Mouse (Mus musculus): ENCODE results near the gene Neurod2.

Neurod2 gene

GRCm38 (mm10) chr11:98332186-98332585 lies 2.7 kb upstream of the Neurod2 start:
- DNase-seq (ENCODE audit: low spot score), result no peak

DNA sequence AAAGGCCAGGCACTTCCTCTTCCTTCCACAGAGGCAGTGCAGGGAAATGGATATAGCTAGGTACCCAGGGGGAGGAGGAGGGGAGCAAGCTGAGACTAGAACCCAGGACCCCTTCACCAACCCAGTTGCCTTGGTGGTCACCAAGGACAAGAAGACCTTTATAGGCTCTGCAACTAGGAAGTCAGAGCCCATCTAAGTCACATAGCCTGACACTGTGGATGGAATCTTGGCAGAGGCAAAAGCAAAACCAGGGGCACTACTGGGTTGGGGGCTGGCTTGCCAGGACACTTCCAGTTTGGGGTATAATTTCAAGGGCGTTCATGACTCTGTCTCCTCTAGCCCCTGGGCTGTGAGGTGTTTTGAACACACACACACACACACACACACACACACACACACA lies 2.0 kb upstream of the Neurod2 start:
- no peak for DNase-seq (ENCODE audit: low spot score)

DNA sequence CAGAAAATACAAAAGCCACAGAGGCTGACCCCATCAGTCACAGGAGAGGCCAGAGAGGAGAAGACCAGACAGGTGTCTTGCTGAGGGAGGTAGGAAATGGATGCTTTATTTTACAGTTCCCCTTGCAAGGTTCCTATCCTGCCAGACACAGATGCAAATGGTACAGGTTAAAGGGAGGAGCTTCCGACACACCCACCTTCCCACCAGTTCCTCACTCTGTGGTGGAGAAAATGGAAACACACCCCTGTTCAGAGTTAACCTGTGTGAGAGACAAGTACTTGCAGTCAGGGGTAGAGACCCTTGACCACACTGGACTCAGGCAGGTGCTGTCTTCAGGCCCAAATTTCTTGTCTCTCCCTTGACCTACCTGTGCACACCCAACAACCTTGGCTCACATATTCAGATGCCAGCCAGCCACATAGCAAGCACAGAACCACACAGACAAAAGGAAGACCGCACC lies 1.3 kb upstream of the Neurod2 start:
- no peak for DNase-seq (ENCODE audit: low spot score)

DNA sequence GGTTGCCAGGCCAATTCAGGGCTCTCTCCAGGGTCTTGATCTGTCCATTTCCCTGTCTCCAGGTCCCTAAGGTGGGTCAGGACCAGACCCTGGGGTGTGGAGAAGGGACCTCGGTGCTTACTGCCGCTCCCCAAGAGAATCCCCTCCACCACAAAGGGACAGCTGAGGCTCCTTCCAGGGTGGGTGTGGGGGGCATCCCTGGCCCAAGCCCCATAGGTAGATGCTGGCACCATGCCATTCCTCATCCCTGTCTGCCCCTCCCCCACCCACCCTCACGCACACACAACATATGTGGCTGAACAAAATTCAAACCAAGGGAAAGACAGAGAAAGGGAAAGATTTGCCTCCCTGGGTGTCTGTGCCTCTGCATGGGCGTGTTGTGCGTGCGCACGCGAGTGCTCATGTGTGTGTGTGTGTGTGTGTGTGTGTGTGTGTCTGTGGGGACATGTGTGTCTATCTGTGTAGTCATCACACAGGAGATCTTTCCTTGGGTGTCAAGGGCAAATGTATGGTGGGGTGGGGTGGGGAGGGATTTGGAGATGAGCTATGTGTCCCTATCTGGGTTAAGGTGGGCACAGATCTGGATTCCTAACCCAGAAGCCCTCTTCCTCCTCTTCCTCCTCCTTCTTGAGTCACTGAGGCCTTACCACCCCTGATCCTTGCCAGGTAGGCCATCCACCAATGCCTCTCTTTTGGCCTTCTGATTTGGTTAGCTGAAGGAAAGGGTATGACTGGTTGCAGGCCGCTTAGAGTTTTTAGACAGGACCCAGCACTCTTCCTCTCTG lies 704 bp upstream of the Neurod2 start:
- DNase-seq (ENCODE audit: low spot score), result no peak

GRCm38 (mm10) chr11:98328371-98329069 lies 928 bp downstream of the Neurod2 start:
- DNase-seq (ENCODE audit: low spot score), result no peak

- no peak for DNase-seq (ENCODE audit: low spot score)
Measured at GRCm38 (mm10) chr11:98328031-98328370, 1.4 kb downstream of the Neurod2 start.

- DNase-seq (ENCODE audit: low spot score), result no peak
Measured at GRCm38 (mm10) chr11:98327136-98328030, 2.1 kb downstream of the Neurod2 start.

DNA sequence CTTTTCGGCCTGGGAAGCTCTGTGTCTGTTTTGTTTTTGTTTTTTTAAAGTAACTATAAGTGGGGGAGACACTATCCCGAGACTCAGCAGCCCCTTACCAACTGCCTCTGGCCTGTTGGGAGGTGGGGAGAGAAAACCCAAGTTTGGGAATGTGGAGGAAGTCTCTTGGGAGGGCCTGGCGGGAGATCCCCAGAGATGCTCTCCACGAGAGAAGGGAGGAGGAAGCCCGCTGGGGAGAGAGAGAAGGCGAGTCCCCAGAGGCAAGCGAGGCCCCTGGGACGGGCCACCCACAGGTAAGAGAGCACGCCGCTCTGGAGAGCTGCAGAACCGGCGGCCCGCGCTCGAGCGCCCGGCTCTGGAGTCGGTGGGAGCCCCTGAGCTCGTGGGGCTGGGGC lies 2.7 kb downstream of the Neurod2 start:
- DNase-seq (ENCODE audit: low spot score), result no peak

GRCm38 (mm10) chr11:98325821-98326218 lies 3.6 kb downstream of the Neurod2 start:
- no peak for DNase-seq (ENCODE audit: low spot score)

DNA sequence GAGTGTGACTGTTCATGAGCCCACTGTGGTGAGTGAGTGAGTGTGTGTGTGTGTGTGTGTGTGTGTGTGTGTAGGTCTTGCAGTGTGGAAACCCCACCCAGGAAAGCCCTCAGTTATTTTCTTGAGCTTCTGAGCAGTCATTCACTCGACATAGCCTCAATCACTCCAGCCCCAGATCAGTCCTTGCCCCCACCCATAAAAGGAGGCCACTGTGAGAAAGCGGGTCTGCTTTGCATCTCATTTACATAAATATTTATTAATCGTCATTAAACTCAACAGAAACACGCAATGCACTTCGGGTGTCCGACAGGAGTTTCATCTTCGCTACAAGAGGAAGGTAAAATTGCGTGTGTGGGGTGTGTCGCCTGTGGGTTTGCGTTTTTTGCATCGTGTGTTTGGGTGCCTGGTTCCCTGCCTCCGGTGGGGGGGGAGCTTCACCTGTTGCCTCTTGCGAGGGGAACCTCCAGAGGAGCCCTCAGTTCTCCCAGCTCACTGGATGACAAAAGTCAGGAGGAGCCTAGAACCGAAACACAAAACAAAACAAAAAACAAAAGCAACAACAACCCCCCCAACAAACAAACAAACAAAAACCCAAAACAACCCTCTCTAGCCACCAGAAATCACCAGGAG lies 4.1 kb downstream of the Neurod2 start:
- no peak for DNase-seq (ENCODE audit: low spot score)

DNA sequence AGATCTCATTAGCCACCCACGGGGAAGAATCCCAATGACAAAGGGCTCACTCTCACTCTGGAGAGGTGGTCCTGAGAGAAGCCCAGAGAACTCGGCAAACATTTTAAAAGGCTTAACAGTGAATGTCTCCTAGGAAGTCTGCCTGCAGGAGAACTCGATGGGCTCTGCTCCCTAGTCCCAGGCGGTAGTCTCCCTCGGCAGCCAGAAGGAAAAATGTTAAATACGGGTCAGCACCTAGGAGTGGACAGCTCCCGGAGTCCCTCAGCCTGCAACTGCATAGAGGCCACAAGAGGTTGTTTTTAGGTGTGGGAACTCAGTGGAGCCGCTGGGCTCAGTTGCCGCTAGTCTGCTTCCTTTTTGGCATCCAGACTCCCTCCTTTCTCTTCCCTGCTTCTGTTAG lies 5.5 kb downstream of the Neurod2 start:
- DNase-seq (ENCODE audit: low spot score), result peak; percentile 22

DNA sequence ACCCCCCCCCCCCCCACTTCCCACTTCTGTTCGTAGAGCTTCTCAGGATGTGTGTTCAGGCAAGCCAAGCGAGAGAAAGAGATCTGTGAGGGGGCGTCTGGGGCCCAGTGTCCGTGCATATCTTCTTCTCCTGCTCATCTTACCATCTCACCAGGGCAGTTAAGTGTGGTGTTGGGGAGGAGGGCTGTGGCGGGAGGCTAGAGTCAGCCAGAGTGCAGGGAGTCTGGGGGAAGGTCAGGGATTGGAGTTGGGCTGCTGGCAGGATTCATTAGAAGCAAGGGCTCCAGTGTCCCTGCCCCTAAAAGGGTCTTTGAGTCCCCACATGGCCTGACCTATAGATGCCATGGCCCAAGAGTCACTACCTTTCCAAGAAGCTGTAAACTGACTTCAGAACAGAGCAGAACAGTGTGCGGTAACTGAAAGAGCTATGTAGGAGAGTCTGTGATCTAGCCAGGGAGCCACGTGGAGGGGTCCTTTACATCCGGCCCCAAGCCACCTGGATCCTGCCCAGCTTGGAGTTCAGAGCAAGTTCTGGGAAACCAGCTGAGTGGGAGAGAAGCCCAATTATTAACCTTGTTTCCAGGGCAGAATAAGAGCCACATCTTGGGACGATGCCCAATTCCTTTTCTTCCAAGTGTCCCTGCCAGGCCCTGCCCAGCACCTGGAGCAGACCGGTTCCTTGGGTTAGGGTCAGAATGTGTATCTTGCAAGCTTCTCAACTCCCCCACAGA lies 6.1 kb downstream of the Neurod2 start:
- no peak for DNase-seq (ENCODE audit: low spot score)

DNA sequence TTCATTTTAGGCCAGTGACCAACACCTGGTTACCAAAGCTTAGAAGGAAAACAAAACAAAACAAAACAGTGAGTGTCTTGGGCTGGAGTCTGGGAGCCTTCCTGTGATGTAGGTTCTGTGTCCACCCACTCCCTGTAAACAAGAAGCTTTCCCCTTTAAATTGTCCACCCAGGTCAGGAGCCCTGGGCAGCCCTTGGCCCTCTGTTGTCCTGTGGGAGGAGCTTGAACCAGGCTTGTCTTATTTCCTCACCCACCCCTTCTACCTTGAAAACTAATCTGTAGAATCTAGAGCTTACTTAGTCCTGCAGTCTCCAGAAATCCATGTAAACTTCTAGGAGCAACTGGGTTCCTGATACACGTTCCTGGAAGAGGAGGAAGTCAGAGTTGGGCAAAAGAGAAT lies 7.3 kb downstream of the Neurod2 start:
- no peak for DNase-seq (ENCODE audit: low spot score)

DNA sequence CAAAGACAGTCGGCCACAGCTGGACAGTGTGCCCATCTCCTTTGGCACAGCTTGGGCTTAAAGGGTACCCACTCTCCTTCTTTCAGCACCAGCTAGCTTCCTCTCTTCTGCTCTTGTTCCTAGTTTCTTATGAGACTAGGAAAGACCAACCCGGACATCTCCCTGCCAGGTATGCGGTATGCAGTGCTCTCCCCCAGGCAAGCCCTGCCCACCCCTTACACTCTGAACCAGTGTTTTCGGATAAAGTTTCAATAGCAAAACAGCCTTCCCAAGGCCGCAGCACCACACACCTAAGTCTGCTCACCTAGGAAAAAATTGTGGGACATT lies 7.8 kb downstream of the Neurod2 start:
- DNase-seq (ENCODE audit: low spot score), result no peak

DNA sequence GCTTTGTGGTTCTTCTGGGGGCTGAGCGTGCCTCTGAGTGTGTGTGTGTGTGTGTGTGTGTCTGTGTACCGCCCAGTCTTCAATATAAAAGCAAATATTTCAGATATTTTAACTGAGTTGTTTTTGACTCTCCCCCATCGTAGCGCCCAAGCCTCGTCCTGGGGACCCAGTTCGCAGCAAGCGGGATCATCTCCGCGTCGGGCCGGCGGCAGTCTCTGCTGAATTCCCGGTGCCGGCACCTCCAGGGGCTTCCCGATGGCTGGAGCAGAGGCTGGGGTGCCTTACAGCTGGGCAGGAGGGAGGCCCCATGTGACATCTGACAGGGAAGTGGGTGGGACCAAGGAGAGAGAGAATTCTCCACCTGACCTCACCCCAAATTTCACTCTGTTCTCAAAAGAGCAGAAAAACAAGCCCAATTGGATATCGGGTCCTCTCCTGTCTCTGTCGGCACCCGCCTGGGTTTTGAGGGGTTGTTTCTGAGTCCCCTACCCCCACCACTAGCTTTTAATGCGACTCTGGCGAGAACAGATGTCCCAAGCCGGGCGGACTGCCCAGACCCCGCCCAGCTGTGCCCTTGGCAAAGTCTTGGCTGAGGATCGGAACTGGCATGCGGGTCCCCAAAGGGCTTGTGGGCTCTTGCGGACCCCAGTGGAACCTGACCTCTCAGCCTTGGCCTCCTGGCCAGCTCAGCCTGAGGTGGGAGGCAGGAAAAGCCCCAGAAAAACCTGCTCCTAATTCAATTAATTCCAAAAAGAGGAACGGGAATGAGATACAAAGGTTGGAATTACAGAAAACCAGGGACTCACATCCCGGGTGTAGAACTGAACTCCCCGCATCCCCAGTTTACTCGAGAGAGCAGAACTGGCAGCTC lies 8.4 kb downstream of the Neurod2 start:
- no peak for DNase-seq (ENCODE audit: low spot score)

DNA sequence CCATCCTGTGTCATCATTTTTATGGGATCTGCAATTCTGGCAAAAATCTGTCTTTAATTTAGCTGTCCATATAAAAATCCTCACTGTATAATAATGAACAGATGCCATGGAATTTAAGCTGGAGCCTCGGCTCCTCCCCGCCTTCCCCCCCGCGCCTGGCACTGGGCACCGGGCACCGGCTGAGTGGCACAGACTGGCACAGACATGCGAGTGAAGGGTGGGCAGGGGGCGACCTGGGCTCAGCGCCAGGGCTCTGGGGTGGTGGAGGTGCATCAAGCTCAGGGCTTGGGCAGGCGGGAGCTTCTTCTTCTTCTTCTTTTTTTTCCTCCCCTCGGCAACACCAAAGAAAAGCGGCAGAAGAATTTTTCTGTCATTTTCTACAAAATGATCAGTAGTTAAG lies 9.1 kb downstream of the Neurod2 start:
- no peak for DNase-seq (ENCODE audit: low spot score)

GRCm38 (mm10) chr11:98319944-98320343 lies 9.5 kb downstream of the Neurod2 start:
- DNase-seq (ENCODE audit: low spot score), result no peak

DNA sequence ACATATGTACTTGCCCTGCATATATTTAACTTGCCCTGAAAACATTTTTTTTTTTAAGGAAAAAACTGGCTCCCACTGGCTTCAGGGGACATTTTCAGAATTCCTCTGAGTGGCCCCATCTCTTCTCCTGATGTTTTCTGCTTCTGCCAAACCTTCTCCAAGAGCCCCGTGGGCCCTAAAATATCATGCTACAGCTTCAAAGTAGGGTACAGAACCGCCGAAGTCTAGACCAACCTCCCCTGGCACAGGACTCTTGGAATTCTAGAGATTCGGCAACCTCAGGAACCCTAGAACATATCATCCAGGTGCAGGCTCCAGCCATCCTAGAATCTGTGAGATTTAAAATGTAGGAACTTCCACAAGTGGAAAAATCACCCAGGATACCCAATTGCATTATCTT lies 9.9 kb downstream of the Neurod2 start:
- DNase-seq (ENCODE audit: low spot score), result no peak

- no peak for DNase-seq (ENCODE audit: low spot score)
Measured at GRCm38 (mm10) chr11:98319120-98319519, 10.3 kb downstream of the Neurod2 start.

- DNase-seq (ENCODE audit: low spot score), result no peak
Measured at GRCm38 (mm10) chr11:98318421-98319116, 10.9 kb downstream of the Neurod2 start.
